Mouse (Mus musculus): ENCODE measurements around the gene Cep170b.
A peak's percentile ranks its signal among the peaks of the same experiment; 100 is the strongest.

GRCm38 (mm10) chr12:112721424-112722239, 1.4 kb downstream of the Cep170b start:
- peak; percentile 52; the same call in 1 of the 2 replicates for TF ChIP-seq CTCF (IDR thresholded peaks at IDR 0.05; ENCODE audit: borderline replicate concordance, control insufficient read depth, extremely low read depth, insufficient read depth, low read length, poor library complexity)
- no peak for TF ChIP-seq POLR2A (IDR thresholded peaks at IDR 0.05; ENCODE audit: control insufficient read depth, extremely low read depth, insufficient read depth, low read length, poor library complexity)
